In the genomic region with DNA sequence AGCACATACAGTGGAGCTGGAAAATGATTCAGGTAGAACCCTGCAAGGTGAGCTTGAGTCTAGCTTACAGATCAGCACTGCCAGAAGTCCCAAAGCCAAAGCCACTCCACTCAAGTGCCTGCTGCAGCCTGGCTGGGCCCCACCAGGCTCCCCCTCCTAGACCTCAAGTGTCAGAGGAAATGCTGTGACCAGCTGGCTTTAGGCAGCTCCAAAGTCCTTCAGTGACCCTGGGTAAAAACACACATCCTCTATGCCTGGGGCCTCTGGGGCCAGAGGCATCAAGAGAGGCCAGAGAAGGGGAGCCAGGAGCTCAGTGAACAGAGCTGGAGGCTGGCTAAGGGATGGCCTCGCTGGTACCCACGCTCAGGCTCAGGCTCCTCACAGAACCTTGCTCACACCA, we compare ENCODE assay signal across 12 mouse cellular contexts. TPM values are rescaled to one million over a fixed set of nuclear protein-coding genes. Genes with fewer than 3 reads are reported as not detected.
DNase-seq lines count a peak whose midpoint lies in the region; ATAC-seq and TF ChIP-seq lines count a peak whose summit lies in the region.
"Had no signal": no experiment of that assay in that cellular context is flagged by ENCODE, and none has a peak within 500 bp of the region (broad histone marks: within the 10 kb centered on the region; RNA-seq: fewer than 3 reads in every experiment).

No protein-coding gene starts in this region.

- WGBS in heart, embryonic 12.5 days: 37% methylated on average over 2 of the region's 2 CpGs
- 22% methylated on average over 2 of the region's 2 CpGs for WGBS in forebrain, postnatal 0 days

- ATAC-seq in heart, embryonic 12.5 days (ENCODE audit: insufficient number of reproducible peaks, low FRiP score): peak; percentile 49; the same call in 1 of the 2 replicates
- ATAC-seq in forebrain, postnatal 0 days: no peak

- no peak for DNase-seq in heart, adult 8-10 months (ENCODE audit: low spot score)
- DNase-seq in 3T3-L1 (ENCODE audit: low read depth, low spot score): peak; percentile 20
- no peak for DNase-seq in forebrain, postnatal 0 days
- DNase-seq in lung, adult 18-20 months: peak; percentile 46 to 69
- no peak for DNase-seq in embryo, embryonic 11 days
- DNase-seq in urinary bladder, postnatal 14 days (ENCODE audit: low spot score): no peak
- no peak for DNase-seq in adrenal gland, postnatal 25 days
- DNase-seq: cerebellum, adult 11 months; retina, postnatal 1 day had no signal

- H3K9me3 ChIP-seq in heart, embryonic 12.5 days (replicated peaks): no peaks in the 10 kb centered on the region
- no peaks in the 10 kb centered on the region for H3K9me3 ChIP-seq in forebrain, postnatal 0 days (ENCODE audit: low read length)
- H3K9me3 ChIP-seq: hindbrain, embryonic 15.5 days had no signal

- peak overlapping the region; percentile 78 for H3K27ac ChIP-seq in heart, embryonic 12.5 days (ENCODE audit: poor library complexity, severe bottlenecking)
- H3K27ac ChIP-seq in forebrain, postnatal 0 days (ENCODE audit: low read depth, low read length): peak overlapping the region; percentile 15; the same call in 1 of the 2 replicates
- H3K27ac ChIP-seq: hindbrain, embryonic 15.5 days had no signal

- peak overlapping the region; percentile 35 for H3K4me2 ChIP-seq in heart, embryonic 12.5 days
- H3K4me2 ChIP-seq in forebrain, postnatal 0 days (ENCODE audit: low read depth): no peak overlapping the region
- H3K4me2 ChIP-seq: hindbrain, embryonic 15.5 days had no signal

- peaks cover 96% of the 10 kb centered on the region for H3K4me1 ChIP-seq in heart, embryonic 12.5 days (replicated peaks)
- H3K4me1 ChIP-seq in forebrain, postnatal 0 days (ENCODE audit: insufficient read depth): peaks cover 27% of the 10 kb centered on the region; the same call in 1 of the 2 replicates

- TF ChIP-seq CTCF in forebrain, postnatal 0 days (IDR thresholded peaks at IDR 0.05; ENCODE audit: low read depth): no peak

- no peak overlapping the region for H3K4me3 ChIP-seq in heart, embryonic 12.5 days
- H3K4me3 ChIP-seq in forebrain, postnatal 0 days (ENCODE audit: low read depth, low read length): no peak overlapping the region
- H3K4me3 ChIP-seq: hindbrain, embryonic 15.5 days had no signal

- H3K9ac ChIP-seq in heart, embryonic 12.5 days: peak overlapping the region; percentile 22; the same call in 1 of the 2 replicates
- H3K9ac ChIP-seq in forebrain, postnatal 0 days: no peak overlapping the region
- H3K9ac ChIP-seq: hindbrain, embryonic 15.5 days had no signal

- H3K27me3 ChIP-seq in heart, embryonic 12.5 days (replicated peaks): no peaks in the 10 kb centered on the region
- no peaks in the 10 kb centered on the region for H3K27me3 ChIP-seq in forebrain, postnatal 0 days (ENCODE audit: insufficient read depth, low read length)
- H3K27me3 ChIP-seq: CH12.LX; hindbrain, embryonic 15.5 days had no signal

- no peaks in the 10 kb centered on the region for H3K36me3 ChIP-seq in heart, embryonic 12.5 days
- no peaks in the 10 kb centered on the region for H3K36me3 ChIP-seq in forebrain, postnatal 0 days (ENCODE audit: insufficient read depth)
- H3K36me3 ChIP-seq: hindbrain, embryonic 15.5 days had no signal

RNA-seq across cellular contexts. Expression of a gene that starts 25.9 kb away (rescaled TPM):
- 4.0 and 4.5 TPM in 2 replicates for polyA plus RNA-seq in heart, embryonic 12.5 days (2016; fragmentation: Nextera tagmentation; extraction: Ambion mirVana)
- total RNA-seq in heart, adult 8-10 months (2022): 10 to 100 TPM; 24.5 to 31.5 (median 27.0) TPM
- 6.9 and 8.5 TPM in 2 replicates for total RNA-seq in forebrain, postnatal 0 days (2014; rRNA removed)
- 2.5 and 3.1 TPM in 2 replicates for polyA plus RNA-seq in forebrain, postnatal 0 days (2015; fragmentation: Nextera tagmentation; extraction: Ambion mirVana)
- total RNA-seq in adrenal gland, postnatal 25 days (2021): 34.2 and 78.1 TPM in 2 replicates

RNA-seq across cellular contexts. Expression of a gene that starts 31.7 kb away (rescaled TPM):
- not detected in 2 replicates for polyA plus RNA-seq in heart, embryonic 12.5 days (2016; fragmentation: Nextera tagmentation; extraction: Ambion mirVana)
- under 1 TPM in 3 of 4 experiments, not detected in 1; 0.31 to 0.52 (median 0.46) TPM for total RNA-seq in heart, adult 8-10 months (2022)
- 0.52 TPM in 1 of 2 replicates, not detected in the other for total RNA-seq in forebrain, postnatal 0 days (2014; rRNA removed)
- 0.44 and 0.45 TPM in 2 replicates for polyA plus RNA-seq in forebrain, postnatal 0 days (2015; fragmentation: Nextera tagmentation; extraction: Ambion mirVana)
- total RNA-seq in adrenal gland, postnatal 25 days (2021): 2.6 and 3.5 TPM in 2 replicates

Comparison
In these comparisons a context has a peak if more than half of its experiments do, and no peak if none do; other contexts are left out.
1. DNase-seq: peak in 3T3-L1 (single experiment) and lung, adult 18-20 months (2 of 2); none in heart, adult 8-10 months (single experiment), forebrain, postnatal 0 days (single experiment), embryo, embryonic 11 days (single experiment), urinary bladder, postnatal 14 days (single experiment) and adrenal gland, postnatal 25 days (single experiment).